Mouse (Mus musculus): ENCODE measurements around the gene Cdkn2aip. TPM values are rescaled to one million over a fixed set of nuclear protein-coding genes. Genes with fewer than 3 reads are reported as not detected.

Gene Cdkn2aip
- polyA plus RNA-seq, 1 experiment from 2014 or later, result 37.7 TPM

DNA sequence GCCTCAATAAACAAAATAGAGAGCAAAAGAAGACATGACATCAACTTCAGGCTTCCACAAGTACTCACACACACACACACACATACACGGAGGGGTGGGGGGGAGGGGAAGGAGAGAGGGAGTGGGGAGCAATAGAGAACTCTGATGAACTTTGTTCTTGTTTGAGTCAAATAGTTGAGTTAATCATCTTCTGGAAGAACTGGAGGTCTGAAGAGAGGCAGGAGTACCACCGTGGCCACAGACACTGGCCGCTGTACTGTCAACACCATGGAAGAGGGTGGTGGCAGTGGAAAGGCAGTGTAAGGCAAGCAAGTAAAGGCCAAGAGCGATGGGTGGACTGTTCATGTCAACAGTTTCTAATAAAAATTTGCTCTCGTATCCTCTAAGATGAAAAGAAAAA, 54.3 kb downstream of the Cdkn2aip start:
- no peak overlapping the region for H3K9ac ChIP-seq (ENCODE audit: low read length)
- no peaks in the 10 kb centered on the region for H3K9me3 ChIP-seq (ENCODE audit: control insufficient read depth, low read length)
- DNase-seq (ENCODE audit: low spot score) (no peak), ATAC-seq (ENCODE audit: insufficient number of reproducible peaks, low FRiP score, low TSS enrichment, low read depth) (no peak)
- H3K4me2 ChIP-seq (ENCODE audit: low read depth, severe bottlenecking), result no peak overlapping the region
- 87% methylated on average over 5 of the region's 5 CpGs for WGBS
- H3K27ac ChIP-seq (replicated peaks; ENCODE audit: low read depth, low read length), result no peak overlapping the region
- H3K36me3 ChIP-seq (ENCODE audit: control insufficient read depth, insufficient read depth, low read length), result no peaks in the 10 kb centered on the region
- no peak overlapping the region for H3K4me3 ChIP-seq (ENCODE audit: low read depth, low read length)
- H3K4me1 ChIP-seq (ENCODE audit: control insufficient read depth, insufficient read depth, low read length), result no peaks in the 10 kb centered on the region
- no peaks in the 10 kb centered on the region for H3K27me3 ChIP-seq (ENCODE audit: control insufficient read depth, insufficient read depth, low read length)

Other genes starting within 250 kb of the Cdkn2aip start
- gene Trappc11, start 180.5 kb downstream of the Cdkn2aip start, polyA plus RNA-seq (2014; fragmentation: Nextera tagmentation; extraction: Ambion mirVana), result 39.3 and 44.5 TPM in 2 replicates
- 44.4 and 49.0 TPM in 2 replicates for gene Rwdd4a, start 180.3 kb downstream of the Cdkn2aip start, polyA plus RNA-seq (2014; fragmentation: Nextera tagmentation; extraction: Ambion mirVana)
- 11.5 and 12.1 TPM in 2 replicates for gene Ing2, start 38.4 kb downstream of the Cdkn2aip start, polyA plus RNA-seq (2014; fragmentation: Nextera tagmentation; extraction: Ambion mirVana)
- not detected in 2 replicates for gene Cldn24, start 108.2 kb upstream of the Cdkn2aip start, polyA plus RNA-seq (2014; fragmentation: Nextera tagmentation; extraction: Ambion mirVana)
- not detected in 2 replicates for gene Cldn22, start 110.5 kb upstream of the Cdkn2aip start, polyA plus RNA-seq (2014; fragmentation: Nextera tagmentation; extraction: Ambion mirVana)